Mouse (Mus musculus) monocyte, adult 5-6 weeks (primary cell): ENCODE results near the gene Batf. TPM values are rescaled to one million over a fixed set of nuclear protein-coding genes. Genes with fewer than 3 reads are reported as not detected.
"Not testable (repeated sequence)": the region's sequence is repeated elsewhere in the genome, so short reads cannot be mapped to it uniquely, and the experiment has no call there.

Experiments
- ATAC-seq: fragments of 153-309, 156-312 bp; replicated peaks from 2 replicates; pipeline ENCODE4 v1.8.0; 2017; ENCODE audit warnings: mild to moderate bottlenecking; ENCODE audit not compliant: low TSS enrichment, insufficient number of reproducible peaks, severe bottlenecking, poor library complexity, low FRiP score
- total RNA-seq: library from RNA; stranded (forward); fragments of 200-1000, 200-491, 200-594 nt; gene quantifications from 3 replicates; pipeline ENCODE4 v1.2.3, GENCODE M21; 2017

Batf gene
- 28.7 to 49.6 TPM (median 34.2 TPM) in 3 replicates for total RNA-seq

- ATAC-seq: peak; percentile 64
Measured at GRCm38 (mm10) chr12:85686466-85687216, at the start of gene Batf. Gene Batf (plus strand): TSS chr12:85686669.

DNA sequence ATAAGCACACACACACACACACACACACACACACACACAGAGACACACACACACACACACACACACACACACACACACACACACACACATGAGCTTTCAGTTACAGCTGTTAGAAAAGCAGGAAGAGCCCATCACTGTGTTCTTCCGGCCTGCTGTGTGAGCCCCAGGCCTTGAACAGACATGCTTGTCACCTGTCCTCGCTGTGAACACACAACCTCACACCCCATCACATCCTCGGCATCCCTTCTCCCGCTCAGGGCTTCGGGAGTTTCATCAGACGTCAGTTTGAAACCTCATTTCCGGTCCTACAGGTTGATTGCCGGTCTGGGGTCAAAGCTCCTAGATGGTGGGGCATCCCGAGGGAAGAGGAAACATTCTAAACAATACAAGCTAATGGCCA lies 48.5 kb upstream of the Batf start:
- no peak for ATAC-seq

DNA sequence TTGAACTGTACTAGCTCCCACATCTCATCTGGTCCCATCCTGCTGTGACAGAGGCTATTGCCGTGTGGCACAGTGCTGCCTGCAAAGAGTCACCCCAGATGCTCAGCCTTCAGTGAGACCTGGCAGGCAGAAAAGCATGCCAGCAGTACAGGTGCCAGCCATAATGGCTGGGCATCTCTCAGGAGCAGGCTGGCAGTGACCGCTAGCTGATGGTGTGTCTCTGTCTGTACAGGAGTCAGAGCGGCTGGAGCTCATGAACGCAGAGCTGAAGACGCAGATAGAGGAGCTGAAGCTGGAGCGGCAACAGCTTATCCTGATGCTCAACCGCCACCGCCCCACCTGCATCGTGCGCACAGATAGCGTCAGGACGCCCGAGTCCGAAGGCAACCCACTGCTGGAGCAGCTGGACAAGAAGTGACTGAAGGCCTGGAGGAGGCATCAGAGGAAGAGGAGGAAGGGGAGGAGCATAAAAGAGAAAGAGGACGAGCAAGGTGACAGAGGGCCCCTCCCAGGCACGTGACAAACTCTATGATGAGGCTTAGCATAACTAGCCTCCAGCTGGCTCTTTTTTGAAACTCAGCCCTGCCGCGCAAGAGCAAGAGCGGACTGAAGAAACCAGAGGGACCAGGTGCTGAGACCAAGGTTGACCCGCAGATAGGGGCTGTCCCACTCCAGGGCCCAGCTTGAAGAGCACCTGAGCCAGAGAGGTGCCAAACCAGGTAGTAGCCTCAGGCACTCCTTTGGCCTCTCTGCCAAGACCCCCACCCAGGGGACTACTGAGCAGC lies 47.7 kb upstream of the Batf start:
- no peak for ATAC-seq

- no peak for ATAC-seq
Measured at GRCm38 (mm10) chr12:85639326-85640008, 47.0 kb upstream of the Batf start.

DNA sequence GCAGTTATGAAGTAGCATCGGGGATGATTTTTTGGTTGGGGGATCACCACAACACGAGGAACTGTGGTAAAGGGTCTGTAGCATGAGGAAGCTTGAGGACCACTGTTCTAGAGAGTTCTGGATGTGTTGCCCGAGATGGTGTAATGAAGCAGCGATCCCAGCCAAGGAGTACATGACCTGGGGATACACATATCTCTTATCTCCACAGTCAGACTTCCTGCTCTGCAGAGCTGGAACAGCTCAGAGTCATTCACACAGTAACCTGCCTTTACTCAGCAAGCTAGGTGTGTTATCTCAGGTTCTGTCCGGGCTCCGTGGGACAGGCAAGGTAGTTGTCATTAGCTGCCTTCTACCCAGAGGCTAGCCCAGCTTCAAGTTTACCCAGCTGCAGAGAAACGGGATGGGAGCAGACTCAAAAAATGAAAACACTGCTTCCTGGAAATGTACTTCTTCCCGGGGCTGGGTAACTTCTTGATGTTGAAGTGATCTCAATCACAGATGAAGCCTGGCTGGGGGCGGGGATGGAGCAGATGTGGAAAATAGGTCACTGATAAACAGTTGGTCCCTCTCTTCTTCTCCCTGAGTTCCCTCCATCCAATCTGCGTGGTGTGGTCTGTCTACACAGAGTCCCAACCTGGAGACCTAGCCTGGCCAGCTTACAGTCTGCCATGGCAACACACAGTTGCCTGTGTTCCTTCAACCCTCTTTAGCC lies 45.5 kb upstream of the Batf start:
- no peak for ATAC-seq

DNA sequence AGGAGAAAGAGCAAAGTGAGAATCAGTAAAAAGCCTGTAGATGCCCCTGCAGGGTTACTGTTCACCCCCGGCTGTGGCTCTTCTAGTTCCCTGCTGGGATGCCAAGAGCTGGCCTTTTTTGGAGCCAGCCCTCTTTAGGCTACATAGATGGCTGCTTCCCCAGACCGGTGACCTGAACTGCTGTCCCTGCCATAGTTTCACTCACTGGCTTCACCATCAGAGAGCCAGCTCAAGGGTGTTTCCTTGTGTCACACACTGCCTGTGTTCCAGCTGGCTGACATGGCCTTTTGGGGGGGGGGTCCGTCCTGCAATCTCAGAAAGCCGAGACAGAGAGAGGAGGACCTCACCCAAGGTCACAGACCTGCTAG lies 44.9 kb upstream of the Batf start:
- no peak for ATAC-seq

DNA sequence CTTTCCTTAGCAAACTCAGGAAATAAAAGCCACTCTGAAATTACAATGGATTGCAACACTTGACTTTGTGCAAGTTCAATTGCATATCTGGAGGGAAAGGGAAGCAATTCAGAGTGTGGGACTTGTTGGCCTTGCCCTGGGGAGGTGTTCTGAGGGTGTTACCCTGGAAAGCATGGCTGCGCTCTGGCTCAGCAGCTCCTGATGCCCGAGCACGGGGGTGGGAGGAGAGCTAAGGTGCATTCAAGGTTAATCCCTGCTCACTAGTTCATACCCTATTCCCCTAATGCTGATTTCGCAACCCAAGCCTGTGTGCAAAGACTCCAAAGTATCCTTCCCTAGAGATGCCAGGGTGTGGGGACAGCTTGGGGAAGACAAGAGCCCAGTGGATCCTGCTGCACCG lies 42.7 kb upstream of the Batf start:
- no peak for ATAC-seq

GRCm38 (mm10) chr12:85645664-85646063 lies 40.8 kb upstream of the Batf start:
- no peak for ATAC-seq

- ATAC-seq: no peak
Measured at GRCm38 (mm10) chr12:85647346-85647745, 39.1 kb upstream of the Batf start.

- peak; percentile 83 for ATAC-seq
Measured at GRCm38 (mm10) chr12:85647955-85648354, 38.5 kb upstream of the Batf start.

GRCm38 (mm10) chr12:85659319-85659718 lies 27.1 kb upstream of the Batf start:
- ATAC-seq: peak; percentile 79

GRCm38 (mm10) chr12:85660855-85661254 lies 25.6 kb upstream of the Batf start:
- ATAC-seq: no peak

- ATAC-seq: not testable (repeated sequence)
Measured at GRCm38 (mm10) chr12:85662232-85662631, 24.2 kb upstream of the Batf start.

DNA sequence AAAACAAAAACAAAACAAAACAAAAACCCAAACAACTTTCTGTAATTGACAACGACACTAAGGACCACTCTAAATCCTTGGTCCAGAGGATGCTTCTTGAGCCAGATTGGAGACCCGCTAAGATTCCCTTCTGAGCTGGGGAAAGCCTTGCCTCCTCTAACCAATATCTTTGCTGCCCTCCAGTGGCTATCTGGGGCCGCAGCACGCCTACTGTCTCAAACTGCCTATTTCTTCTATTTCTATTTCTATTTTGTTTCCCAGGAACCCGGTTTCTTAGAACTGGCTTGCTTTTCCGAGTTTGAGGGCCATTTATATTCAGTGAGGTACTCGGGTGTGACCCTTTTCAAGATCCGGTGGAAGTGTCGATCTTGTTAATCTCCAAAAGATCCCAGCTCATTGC lies 23.6 kb upstream of the Batf start:
- peak; percentile 57; the same call in 1 of the 2 replicates for ATAC-seq

GRCm38 (mm10) chr12:85666112-85666511 lies 20.4 kb upstream of the Batf start:
- ATAC-seq: no peak

DNA sequence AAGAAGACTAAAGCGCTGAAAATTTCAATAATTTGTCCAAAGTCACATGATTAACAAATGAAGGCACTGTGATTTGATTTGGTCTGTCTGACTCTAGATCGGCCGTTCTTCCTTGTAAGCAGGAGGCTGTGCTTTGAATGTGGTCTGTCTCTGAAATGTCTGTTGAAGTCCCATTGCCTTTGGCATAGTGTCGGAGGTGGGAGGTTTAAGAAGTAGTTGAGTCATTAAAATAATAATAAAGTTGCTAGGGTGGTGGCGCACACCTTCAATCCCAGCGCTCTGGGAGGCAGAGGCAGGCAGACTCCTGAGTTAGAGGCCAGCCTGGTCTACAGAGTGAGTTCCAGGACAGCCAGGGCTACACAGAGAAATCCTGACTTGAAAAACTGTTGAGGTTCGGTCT lies 19.4 kb upstream of the Batf start:
- ATAC-seq: no peak

- ATAC-seq: no peak
Measured at GRCm38 (mm10) chr12:85668696-85669095, 17.8 kb upstream of the Batf start.

DNA sequence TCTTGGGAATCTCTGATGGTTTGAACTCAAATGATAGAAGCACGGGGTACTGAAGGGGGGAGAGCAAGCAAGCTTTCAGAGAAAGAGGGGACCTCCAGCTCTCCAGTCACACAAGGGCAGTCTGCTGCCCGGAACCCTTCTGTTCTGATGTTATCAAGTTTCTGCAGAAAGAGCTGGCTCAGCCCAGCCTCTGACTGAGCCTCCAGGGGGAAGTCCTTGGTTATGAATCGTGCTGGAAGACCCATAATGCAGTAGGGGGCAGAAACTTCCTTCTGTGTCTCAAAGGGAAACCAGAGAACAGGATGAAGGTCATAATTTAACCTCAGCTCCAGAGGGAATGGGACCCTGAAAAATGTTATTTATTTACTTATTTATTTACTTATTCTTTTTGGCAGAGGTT lies 16.4 kb upstream of the Batf start:
- no peak for ATAC-seq

- no peak for ATAC-seq
Measured at GRCm38 (mm10) chr12:85673914-85674313, 12.6 kb upstream of the Batf start.
